Mouse (Mus musculus) olfactory bulb, adult 2 months (tissue): ENCODE data around the gene Sytl3.

ENCODE experiments used
- CTCF ChIP-seq: fragments of 200-500 bp; IDR thresholded peaks from 2 replicates; pipeline ENCODE4 v1.5.1; 2012; ENCODE audit warnings: low read depth, mild to moderate bottlenecking, low read length, moderate library complexity; ENCODE audit not compliant: insufficient read depth
- POLR2A ChIP-seq: fragments of 200-500 bp; IDR thresholded peaks from 2 replicates; pipeline ENCODE4 v1.6.1; 2012; ENCODE audit warnings: mild to moderate bottlenecking, low read depth, low read length, moderate library complexity; ENCODE audit not compliant: insufficient read depth

DNA sequence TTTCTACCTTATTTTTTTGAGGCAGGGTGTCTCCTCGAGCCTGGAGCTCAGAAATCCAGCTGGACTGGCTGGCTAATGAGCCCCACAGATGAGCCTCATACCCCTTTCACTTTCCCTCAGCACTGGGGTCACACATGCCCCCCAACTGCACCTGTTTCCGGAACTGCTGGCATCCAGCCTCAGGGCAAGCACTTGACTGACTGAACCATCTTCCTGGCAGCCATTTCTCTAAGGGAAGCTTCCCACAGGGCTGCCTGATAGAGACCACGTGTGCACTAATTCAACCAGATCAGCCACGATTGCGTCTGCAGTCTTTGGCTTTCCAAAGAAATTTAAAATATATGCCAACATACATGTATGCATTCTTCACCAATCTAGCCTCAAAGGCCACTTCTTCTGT is 86.6 kb downstream of the Sytl3 start:
- TF ChIP-seq CTCF (no peak), POLR2A (no peak)
